Mouse (Mus musculus): ENCODE measurements around the gene Xpc. TPM values are rescaled to one million over a fixed set of nuclear protein-coding genes. Genes with fewer than 3 reads are reported as not detected.

Xpc gene
- polyA plus RNA-seq, 1 experiment from 2014 or later: 23.2 TPM

DNA sequence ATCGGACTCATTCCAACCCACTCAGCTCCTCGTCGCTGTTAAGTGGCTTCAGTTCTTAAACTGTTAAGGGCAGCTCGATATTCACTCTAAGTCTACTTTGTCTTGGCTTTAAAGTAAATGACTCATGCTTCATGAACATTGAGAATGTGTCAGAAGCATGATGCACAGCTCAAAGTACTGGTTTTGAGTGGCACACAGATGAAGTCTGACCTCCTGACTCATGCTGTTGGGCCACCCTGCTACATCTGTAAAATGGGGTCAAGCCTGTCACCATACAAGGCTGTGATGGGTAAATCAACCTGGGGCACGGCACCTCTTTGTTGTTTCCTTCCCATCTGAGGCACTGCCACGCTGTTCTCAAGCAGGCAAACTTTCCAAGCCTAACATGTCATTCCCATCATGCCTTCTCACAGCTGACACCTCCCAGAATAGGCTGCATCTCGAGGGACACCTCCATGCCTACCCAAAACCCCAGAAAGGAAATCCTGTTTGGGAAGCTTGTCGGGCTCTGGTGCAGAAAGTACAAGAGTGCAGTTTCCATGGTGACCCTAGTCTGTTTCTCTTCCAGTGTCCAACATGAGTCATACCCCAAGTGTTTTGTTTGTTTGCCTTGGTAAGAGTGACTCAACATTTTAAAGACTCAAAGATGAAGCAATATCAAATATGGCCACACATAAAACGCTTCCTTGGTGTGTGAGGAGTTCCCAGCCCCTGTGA is 27.0 kb downstream of the Xpc start:
- ATAC-seq (ENCODE audit: low FRiP score) (no peak), DNase-seq (ENCODE audit: low spot score, missing footprints) (no peak)
- Histone ChIP-seq H3K9ac (ENCODE audit: low read length) (no peak overlapping the region), H3K4me3 (ENCODE audit: low read depth, low read length) (no peak overlapping the region), H3K4me1 (ENCODE audit: control insufficient read depth, insufficient read depth, low read length) (no peaks in the 10 kb centered on the region), H3K9me3 (ENCODE audit: control insufficient read depth, low read length) (no peaks in the 10 kb centered on the region), H3K27me3 (ENCODE audit: control insufficient read depth, insufficient read depth, low read length) (no peaks in the 10 kb centered on the region), H3K27ac (ENCODE audit: low read depth, low read length) (no peak overlapping the region), H3K36me3 (ENCODE audit: control insufficient read depth, insufficient read depth, low read length) (peaks cover 26% of the 10 kb centered on the region), H3K4me2 (no peak overlapping the region)
- WGBS: 88% methylated on average over 9 of the region's 9 CpGs

DNA sequence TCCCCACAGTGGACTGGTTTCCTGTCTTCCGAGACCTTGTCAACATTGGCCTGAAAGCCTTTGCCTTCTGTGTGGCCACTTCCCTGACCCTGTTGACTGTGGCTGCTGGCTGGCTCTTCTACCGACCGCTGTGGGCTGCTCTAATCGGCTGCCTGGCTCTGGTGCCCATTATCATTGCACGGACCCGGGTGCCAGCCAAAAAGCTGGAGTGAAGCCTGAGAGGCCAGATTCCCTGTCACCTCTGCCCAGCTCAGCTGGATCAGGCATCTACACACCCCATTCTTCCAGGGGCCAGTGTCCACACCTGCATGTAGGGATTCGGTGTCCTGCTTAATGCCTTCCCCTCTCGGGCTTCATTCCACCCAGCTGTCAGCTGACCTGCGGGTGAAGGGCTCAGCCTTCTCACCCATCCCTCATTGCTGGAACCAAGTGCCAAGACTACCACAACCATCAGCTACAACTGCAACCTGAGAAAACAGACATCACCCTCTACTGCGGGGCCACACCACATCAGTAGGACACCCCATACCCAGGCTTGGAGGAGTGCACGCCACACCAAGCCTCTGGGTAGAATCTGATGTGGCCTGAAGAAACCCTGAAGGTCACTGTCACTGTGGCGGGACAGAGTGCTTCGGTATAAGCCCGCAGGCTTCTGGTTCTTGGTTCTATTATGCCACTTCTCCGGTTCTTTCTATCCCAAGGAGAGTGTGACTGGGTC is 28.8 kb downstream of the Xpc start:
- ATAC-seq (ENCODE audit: low FRiP score) (no peak), DNase-seq (ENCODE audit: low spot score, missing footprints) (no peak)
- Histone ChIP-seq H3K4me1 (ENCODE audit: control insufficient read depth, insufficient read depth, low read length) (no peaks in the 10 kb centered on the region), H3K36me3 (ENCODE audit: control insufficient read depth, insufficient read depth, low read length) (peaks cover 39% of the 10 kb centered on the region), H3K4me3 (ENCODE audit: low read depth, low read length) (no peak overlapping the region), H3K27me3 (ENCODE audit: control insufficient read depth, insufficient read depth, low read length) (no peaks in the 10 kb centered on the region), H3K9me3 (ENCODE audit: control insufficient read depth, low read length) (no peaks in the 10 kb centered on the region), H3K27ac (ENCODE audit: low read depth, low read length) (no peak overlapping the region), H3K4me2 (no peak overlapping the region), H3K9ac (ENCODE audit: low read length) (no peak overlapping the region)
- WGBS: 94% methylated on average over 15 of the region's 15 CpGs

DNA sequence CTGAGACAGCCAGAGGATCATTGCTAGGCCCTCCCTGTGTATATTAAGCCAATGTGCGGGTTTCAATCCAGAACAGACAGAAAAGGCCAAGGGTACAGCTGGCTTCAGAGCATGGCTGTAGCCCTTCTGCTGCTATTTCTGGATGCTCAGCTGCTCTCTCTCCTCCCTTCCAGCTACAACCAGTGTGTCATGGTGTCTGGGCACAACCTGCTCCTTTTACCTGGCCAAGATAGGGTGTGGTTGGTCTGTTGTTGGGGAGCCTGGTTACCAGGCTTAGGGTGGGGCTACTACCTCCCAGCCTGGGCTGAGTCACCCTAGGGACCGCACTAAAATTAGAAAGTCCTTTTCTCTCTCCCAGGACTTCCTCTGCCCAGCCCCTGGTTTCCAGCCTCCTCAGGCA is 32.3 kb downstream of the Xpc start:
- no peak for ATAC-seq (ENCODE audit: low FRiP score)
- no peak overlapping the region for H3K9ac ChIP-seq (ENCODE audit: low read length)
- DNase-seq (ENCODE audit: low spot score, missing footprints): no peak
- no peaks in the 10 kb centered on the region for H3K27me3 ChIP-seq (ENCODE audit: control insufficient read depth, insufficient read depth, low read length)
- no peaks in the 10 kb centered on the region for H3K9me3 ChIP-seq (ENCODE audit: control insufficient read depth, low read length)
- peaks cover 59% of the 10 kb centered on the region for H3K36me3 ChIP-seq (ENCODE audit: control insufficient read depth, insufficient read depth, low read length)
- no peak overlapping the region for H3K4me2 ChIP-seq
- 100% methylated on average over 2 of the region's 2 CpGs for WGBS
- H3K4me3 ChIP-seq (ENCODE audit: low read depth, low read length): no peak overlapping the region
- H3K27ac ChIP-seq (ENCODE audit: low read depth, low read length): no peak overlapping the region
- H3K4me1 ChIP-seq (ENCODE audit: control insufficient read depth, insufficient read depth, low read length): no peaks in the 10 kb centered on the region

DNA sequence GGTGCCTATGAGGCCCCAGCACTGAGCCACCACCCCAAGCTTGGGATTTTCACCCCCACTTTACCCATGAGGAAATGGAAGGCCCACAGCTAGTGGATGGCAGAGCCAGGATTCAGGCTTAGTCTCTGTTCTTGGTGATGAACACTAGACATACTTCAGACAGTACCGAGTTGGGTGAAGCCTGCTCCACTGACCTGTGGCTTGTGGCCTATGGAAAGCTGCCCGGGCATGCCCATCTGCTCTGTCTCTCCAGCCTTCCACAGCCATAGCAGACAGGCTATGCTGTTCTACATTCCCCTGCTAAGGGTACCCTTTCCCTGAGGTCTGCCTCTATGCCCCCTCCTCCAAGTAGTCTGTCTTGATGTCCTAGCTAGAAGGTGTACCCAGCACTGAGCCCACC is 39.1 kb downstream of the Xpc start:
- H3K4me1 ChIP-seq (ENCODE audit: control insufficient read depth, insufficient read depth, low read length): peaks cover 16% of the 10 kb centered on the region
- H3K9me3 ChIP-seq (ENCODE audit: control insufficient read depth, low read length): no peaks in the 10 kb centered on the region
- no peak overlapping the region for H3K9ac ChIP-seq (ENCODE audit: low read length)
- H3K36me3 ChIP-seq (ENCODE audit: control insufficient read depth, insufficient read depth, low read length): peaks cover 30% of the 10 kb centered on the region
- H3K27ac ChIP-seq (ENCODE audit: low read depth, low read length): no peak overlapping the region
- H3K27me3 ChIP-seq (ENCODE audit: control insufficient read depth, insufficient read depth, low read length): no peaks in the 10 kb centered on the region
- no peak for DNase-seq (ENCODE audit: low spot score, missing footprints)
- WGBS: 93% methylated on average over 2 of the region's 2 CpGs
- H3K4me3 ChIP-seq (ENCODE audit: low read depth, low read length): no peak overlapping the region
- H3K4me2 ChIP-seq: no peak overlapping the region
- no peak for ATAC-seq (ENCODE audit: low FRiP score)

DNA sequence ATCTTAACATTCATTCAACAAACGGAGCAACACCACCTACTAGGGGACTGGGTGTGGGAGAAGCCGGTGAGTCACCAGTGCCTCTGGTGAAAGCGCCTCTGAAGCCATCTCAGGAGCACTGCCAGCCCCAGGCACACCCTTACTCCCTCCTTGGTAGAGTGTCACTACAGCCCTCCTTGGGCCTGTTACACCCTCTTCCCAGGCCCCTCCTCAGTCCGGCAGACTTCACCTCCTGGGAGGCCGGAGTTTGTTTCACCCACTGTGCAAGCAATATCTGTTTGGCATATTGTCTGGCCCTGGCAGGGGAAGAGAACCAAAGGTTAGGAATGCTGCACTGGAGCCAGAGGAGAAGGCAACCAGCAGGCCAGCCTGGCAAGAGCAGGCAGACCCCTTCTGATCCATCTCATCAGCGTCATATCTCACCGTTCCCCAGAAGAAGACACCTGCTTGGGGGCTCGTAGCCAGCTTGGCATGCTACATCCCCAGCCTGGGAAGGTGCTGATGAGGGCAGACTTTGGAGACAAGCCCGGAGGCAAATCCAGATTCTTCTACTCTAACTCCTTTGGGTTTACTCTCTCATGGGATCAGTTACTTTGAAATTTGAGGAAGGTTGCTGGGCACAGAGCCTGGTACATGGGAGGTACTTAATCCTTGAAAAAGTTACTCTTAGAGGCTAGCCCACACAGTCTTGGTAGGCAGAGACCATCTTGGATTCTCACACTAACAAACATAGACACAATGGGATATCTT is 41.1 kb downstream of the Xpc start:
- Histone ChIP-seq H3K4me1 (ENCODE audit: control insufficient read depth, insufficient read depth, low read length) (peaks cover 16% of the 10 kb centered on the region), H3K36me3 (ENCODE audit: control insufficient read depth, insufficient read depth, low read length) (peaks cover 16% of the 10 kb centered on the region), H3K4me3 (ENCODE audit: low read depth, low read length) (peak overlapping the region; percentile 66), H3K9me3 (ENCODE audit: control insufficient read depth, low read length) (no peaks in the 10 kb centered on the region), H3K9ac (ENCODE audit: low read length) (peak overlapping the region; percentile 87), H3K4me2 (peak overlapping the region; percentile 74), H3K27ac (ENCODE audit: low read depth, low read length) (no peak overlapping the region), H3K27me3 (ENCODE audit: control insufficient read depth, insufficient read depth, low read length) (no peaks in the 10 kb centered on the region)
- ATAC-seq (ENCODE audit: low FRiP score) (no peak), DNase-seq (ENCODE audit: low spot score, missing footprints) (no peak)
- WGBS: 61% methylated on average over 9 of the region's 9 CpGs

DNA sequence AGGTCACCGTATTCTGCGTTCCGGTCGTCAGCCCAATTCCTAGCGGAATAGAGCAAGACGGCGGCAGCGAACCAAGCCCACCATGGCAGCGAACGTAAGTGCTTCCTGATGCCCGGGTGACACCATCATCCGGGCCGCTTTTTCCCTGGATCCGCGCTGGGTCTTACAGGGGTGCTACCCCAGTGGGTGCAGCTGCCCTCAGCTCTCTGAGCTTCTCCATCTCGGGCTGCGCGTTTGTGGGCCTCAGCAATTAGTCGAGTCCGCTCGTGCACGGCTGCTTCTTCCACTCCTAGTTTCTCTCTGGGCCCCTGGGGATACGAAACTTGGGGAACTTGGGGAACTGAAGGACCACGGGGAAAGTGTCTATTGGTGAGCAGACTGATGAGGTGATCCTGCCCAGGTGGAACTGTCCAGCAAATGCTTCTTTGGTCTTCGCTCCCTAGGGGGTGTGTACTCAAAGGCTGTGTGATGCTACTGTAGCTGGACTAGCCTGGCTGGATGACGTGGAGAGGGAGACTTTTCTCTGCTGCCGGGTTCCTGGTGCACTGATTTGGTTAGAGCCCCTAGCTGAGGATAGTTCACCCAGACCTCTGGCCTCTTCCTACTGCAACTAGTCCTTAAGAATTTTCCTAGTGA is 41.8 kb downstream of the Xpc start:
- Histone ChIP-seq H3K9me3 (ENCODE audit: control insufficient read depth, low read length) (no peaks in the 10 kb centered on the region), H3K36me3 (ENCODE audit: control insufficient read depth, insufficient read depth, low read length) (peaks cover 13% of the 10 kb centered on the region), H3K4me1 (ENCODE audit: control insufficient read depth, insufficient read depth, low read length) (peaks cover 16% of the 10 kb centered on the region), H3K27me3 (ENCODE audit: control insufficient read depth, insufficient read depth, low read length) (no peaks in the 10 kb centered on the region), H3K27ac (ENCODE audit: low read depth, low read length) (no peak overlapping the region), H3K4me3 (ENCODE audit: low read depth, low read length) (peak overlapping the region; percentile 66), H3K9ac (ENCODE audit: low read length) (peak overlapping the region; percentile 87), H3K4me2 (peak overlapping the region; percentile 74)
- WGBS: 0% methylated on average over 27 of the region's 27 CpGs
- ATAC-seq (ENCODE audit: low FRiP score): peak; percentile 8
- no peak for DNase-seq (ENCODE audit: low spot score, missing footprints)

DNA sequence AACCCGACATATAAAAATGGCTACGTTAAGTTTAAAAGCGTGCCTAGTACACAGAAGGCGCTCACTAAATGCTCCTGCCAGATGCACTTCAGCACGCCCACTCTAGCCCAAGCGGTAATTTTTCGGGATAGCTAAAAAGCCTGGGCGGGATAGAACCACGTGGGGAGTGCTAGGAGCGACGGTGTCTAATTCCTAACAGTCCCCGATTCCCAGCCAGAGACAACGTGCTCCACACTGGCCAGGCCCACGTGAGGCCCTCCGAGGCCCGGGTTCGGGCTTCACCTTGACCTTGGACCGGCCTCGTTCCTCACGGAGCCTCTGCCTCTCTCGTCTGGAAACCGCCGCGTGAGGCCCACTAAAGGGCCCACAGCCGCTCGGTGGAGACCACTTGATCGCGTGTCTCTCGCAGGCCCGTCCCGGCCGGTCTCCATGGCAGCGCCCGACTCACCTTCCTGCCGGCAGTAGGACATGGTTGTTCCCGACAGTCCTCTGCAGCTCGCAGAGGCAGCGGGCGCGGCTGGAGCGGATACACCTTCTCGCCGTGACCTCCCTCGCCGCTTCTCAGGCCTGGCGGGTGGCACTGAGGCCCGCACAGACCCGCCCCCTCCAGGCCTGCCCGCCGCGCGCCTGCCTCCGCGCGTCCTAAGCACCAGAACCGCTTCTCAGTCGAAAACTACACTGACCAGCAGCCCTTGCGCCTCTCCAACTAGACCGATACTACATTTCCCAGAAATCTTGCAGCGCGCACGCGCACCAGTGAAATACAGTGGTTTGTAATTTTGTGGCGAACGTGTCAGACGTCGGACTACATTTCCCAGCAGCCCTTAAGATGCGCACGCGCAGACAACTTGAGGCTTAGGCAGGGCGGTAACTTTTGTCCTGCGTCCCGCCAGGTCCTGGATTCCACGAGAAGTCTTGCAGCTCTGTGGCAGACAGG is 42.6 kb downstream of the Xpc start, which contains the start of the genes Chchd4 and Tmem43:
Gene Chchd4, minus strand, starts transcription at position 679 of the 937 bp plus-strand sequence.
Gene Tmem43, plus strand, starts transcription at position 836 of the 937 bp plus-strand sequence.
- ATAC-seq (ENCODE audit: low FRiP score) (peak; percentile 98), DNase-seq (ENCODE audit: low spot score, missing footprints) (peak; percentile 100)
- H3K27ac ChIP-seq (ENCODE audit: low read depth, low read length): no peak within 1 kb of the TSS
- peak within 1 kb of the TSS; percentile 66 for H3K4me3 ChIP-seq (ENCODE audit: low read depth, low read length)
- under 1% methylated on average over 70 of the region's 74 CpGs for WGBS
- H3K9ac ChIP-seq (ENCODE audit: low read length): peak within 1 kb of the TSS; percentile 87
- peak within 1 kb of the TSS; percentile 75 for H3K4me2 ChIP-seq
- peaks cover 16% of the 10 kb centered on the region for H3K4me1 ChIP-seq (ENCODE audit: control insufficient read depth, insufficient read depth, low read length)
- no peaks in the 10 kb centered on the region for H3K9me3 ChIP-seq (ENCODE audit: control insufficient read depth, low read length)
- H3K36me3 ChIP-seq (ENCODE audit: control insufficient read depth, insufficient read depth, low read length): peaks cover 7% of the 10 kb centered on the region
- H3K27me3 ChIP-seq (ENCODE audit: control insufficient read depth, insufficient read depth, low read length): no peaks in the 10 kb centered on the region

DNA sequence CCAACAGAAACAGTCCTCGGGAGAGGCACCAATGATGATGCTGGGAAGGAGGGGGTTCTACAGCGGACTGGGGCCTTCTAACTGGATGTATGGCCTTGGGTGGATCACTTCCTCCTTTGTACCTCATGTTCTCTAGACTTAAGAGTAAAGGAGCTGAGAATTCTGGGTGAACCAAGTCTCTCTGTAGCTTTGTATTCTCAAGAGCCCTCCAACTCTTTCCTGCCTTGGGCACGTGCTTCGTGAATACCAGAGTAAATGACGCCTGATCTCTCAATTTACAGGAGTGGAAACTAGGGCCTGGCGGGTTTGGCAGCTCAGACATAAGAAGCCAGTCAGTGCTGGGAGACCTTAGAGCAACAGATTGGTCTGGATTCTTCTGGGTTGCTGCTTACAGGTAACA is 43.4 kb downstream of the Xpc start:
- no peaks in the 10 kb centered on the region for H3K27me3 ChIP-seq (ENCODE audit: control insufficient read depth, insufficient read depth, low read length)
- peaks cover 2% of the 10 kb centered on the region; the same call in 1 of the 2 replicates for H3K36me3 ChIP-seq (ENCODE audit: control insufficient read depth, insufficient read depth, low read length)
- ATAC-seq (ENCODE audit: low FRiP score) (no peak), DNase-seq (ENCODE audit: low spot score, missing footprints) (peak; percentile 85)
- H3K4me2 ChIP-seq: peak overlapping the region; percentile 75
- H3K4me3 ChIP-seq (ENCODE audit: low read depth, low read length): peak overlapping the region; percentile 66
- peak overlapping the region; percentile 73 for H3K9ac ChIP-seq (ENCODE audit: low read length)
- peaks cover 16% of the 10 kb centered on the region for H3K4me1 ChIP-seq (ENCODE audit: control insufficient read depth, insufficient read depth, low read length)
- WGBS: 34% methylated on average over 6 of the region's 6 CpGs
- H3K9me3 ChIP-seq (ENCODE audit: control insufficient read depth, low read length): no peaks in the 10 kb centered on the region
- no peak overlapping the region for H3K27ac ChIP-seq (ENCODE audit: low read depth, low read length)
